Mouse (Mus musculus) kidney, adult 8-10 months (tissue): Measurements from ENCODE around the gene Gm49450.
"Not testable (repeated sequence)": the region's sequence is repeated elsewhere in the genome, so short reads cannot be mapped to it uniquely, and the experiment has no call there.

ENCODE experiments used
- DNase-seq, 2 experiments: peaks; one replicate each; pipeline ENCODE4 v3.0.0; 2022

Gene Gm49450

DNA sequence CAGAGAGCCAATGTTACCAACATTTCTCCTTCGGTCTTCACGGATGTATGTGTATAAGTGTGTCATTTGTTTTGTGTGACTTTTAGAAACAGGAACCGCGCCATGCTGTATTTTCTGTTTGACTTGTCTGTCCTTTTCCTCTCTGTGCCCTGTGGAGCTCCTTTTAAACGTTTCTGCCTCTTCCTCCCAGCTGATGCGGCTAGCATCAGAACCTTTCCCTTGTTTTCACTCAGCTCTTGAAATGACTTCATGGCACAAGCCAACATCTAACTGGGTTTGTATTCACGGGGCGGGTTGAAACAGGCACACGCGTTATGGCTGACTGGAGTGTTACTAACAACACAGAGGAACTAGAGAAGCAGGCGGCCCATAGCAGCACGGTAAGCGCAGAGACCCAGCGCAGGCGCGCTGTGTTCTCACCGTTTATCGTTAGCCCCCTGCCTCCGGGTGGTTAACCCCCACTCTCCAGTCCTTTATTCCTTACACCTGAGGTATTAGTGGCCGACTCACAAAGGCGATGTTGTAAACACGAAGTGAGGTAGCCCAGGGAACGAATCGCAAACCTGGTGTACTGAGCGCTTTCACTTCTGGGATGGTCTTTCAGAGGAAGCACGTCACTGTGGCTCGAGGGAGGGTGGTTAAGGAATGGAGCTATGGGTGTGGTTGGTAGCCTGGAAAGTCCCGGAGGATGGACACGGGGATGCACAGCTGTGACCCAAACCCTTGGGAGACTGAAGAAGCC, 32.1 kb upstream of the Gm49450 start:
- DNase-seq = peak; percentile 76 to 81

GRCm38 (mm10) chr15:98984681-98985080, 31.3 kb upstream of the Gm49450 start:
- no peak for DNase-seq

DNA sequence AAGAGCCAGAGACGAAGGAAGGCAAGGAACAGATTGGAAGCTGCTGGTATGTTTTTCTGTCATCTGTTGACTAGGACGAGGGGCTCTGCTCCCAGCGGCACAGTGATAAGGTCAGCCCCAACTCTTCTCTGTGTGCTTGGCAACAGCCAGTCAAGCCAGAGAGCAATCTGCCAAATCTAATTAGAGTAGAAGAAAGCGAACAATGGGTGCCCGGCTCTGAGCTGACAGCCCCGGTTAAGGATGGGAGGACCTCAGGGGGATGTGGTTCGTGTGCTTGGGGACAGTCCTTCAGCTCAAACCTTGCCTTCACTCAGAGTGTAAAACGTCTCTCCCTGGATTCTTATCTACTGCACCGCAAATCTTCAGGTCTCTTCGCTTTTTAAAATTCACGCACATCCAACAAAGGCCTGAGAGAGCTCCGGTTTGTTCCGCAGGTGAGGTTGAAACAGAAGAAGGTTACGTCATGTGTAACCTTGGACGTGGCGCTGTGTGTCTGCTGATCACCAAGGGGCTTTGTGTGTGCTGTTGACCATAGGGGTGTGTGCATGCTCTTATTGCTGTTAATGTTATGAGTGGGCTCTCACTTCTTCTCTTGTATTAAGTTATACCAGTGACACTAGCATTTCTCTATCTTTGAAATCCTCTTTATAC, 30.2 kb upstream of the Gm49450 start:
- DNase-seq = no peak

DNA sequence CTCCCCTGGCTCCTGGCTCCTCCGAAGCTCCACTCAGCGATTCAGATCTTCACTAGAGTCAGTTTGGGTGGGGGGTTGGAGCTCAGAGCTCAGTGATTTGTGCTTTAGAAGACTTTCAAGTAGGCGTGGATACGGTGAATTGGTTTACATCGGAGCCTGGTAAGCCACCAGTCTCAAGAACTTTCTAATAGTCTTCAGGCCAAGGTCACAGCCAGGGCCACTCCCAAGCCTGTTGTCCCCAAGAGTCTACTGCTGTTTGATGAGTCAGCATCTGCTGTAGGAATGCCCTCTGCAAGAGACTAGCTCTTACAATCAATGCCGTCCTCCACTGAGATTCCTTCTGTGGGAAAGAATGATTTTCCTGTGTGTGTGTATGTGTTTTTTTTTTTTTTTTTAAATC, 28.7 kb upstream of the Gm49450 start:
- no peak for DNase-seq

DNA sequence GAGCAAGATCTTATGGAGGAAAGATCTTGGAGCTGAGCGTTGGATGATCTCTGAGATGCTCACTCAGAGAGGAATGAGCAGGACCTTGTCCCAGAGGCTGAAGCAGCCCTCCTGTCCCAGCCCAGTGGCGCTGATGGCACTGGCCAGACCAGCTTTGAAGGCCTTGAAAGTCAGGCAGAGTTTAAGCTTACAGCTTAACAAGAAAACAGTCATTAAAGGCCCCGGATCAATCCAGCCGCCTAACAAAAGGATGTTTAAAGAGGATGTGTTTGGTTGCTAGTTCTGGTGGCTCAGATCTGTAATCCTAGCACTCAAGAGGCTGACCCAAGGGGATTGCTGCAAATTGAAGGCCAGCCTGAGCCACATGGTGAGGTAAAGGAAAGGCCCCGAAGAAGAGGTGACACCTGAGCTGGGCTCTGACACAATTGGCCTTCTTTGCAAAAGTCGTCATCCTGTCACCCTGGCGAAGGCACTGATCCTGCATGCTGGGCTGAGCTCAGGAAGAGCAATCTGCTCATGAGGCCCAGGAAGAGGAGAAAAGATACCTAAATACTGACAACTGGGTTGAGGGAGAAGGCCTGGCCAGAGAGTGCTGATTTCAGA, 26.8 kb upstream of the Gm49450 start:
- no peak for DNase-seq

- no peak for DNase-seq
Observed at GRCm38 (mm10) chr15:98978409-98979172, 25.2 kb upstream of the Gm49450 start.

DNA sequence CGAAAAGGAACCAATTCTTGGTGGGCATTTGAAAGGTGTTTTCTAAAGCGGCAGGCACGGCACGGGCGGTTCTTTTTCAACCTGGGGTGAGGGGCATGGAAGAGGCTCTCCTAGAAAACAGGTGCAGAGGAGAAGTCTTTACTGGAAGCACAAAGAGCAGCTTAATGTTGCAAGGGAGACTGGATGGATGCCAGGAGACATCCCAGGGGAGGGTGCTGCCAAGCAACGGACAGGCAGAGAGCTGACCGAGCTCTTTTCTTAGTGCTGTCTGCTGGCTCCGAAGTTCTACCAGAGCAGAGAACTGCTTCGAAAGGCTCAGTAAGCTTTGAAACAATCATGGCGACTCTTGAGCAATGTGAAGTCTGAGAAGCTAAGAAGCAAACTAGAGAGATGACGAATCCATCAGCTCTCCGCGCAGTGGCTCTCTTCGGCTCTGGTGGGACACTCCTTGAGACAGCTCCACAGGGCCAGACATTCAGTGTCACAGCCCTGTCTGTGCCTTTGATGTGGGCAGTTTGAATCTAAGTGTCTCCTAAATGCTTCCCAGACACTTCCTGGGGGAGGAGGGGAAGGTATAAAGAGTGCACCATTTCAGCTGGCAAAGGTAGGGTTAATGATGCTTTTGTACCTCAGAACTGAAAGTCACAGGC, 24.5 kb upstream of the Gm49450 start:
- DNase-seq = peak; percentile 85 to 90

GRCm38 (mm10) chr15:98976763-98977758, 23.7 kb upstream of the Gm49450 start:
- DNase-seq = no peak

GRCm38 (mm10) chr15:98973015-98973614, 19.8 kb upstream of the Gm49450 start:
- peak; percentile 39 to 56 for DNase-seq

DNA sequence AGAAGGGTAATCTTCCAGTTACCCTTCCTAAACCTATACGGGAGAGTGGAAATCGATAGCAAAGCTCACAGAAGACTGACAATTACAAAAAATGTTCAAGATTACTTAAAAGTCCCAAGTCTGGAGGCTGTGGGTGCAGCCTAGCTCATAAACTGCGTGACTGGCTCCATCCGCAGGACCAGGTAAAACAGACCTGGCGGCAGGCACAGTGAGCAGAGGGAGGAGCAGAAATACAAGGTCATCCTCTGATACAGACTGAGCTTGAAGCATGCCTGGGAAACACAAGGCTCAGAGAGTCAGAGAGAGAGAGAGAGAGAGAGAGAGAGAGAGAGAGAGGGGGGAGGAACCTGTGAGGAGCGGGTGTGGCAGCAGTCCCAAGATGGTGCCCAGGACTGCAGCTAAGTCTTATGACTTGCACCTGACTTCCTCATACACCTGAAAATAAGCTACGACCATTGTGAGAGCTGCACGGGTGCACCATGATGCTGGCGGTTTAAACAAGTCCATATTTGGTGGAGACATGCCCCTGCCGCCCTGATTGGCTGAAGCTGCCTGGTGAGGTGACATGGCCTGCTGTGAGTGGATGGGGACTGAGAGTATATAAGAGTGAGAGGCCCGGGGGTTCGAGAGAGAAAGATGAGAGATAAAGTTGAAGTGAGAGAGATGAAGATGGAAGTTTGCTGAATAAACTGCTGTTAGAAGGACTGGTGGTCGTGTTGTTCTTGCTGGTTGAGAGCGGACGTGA, 18.4 kb upstream of the Gm49450 start:
- not testable (repeated sequence) for DNase-seq

DNA sequence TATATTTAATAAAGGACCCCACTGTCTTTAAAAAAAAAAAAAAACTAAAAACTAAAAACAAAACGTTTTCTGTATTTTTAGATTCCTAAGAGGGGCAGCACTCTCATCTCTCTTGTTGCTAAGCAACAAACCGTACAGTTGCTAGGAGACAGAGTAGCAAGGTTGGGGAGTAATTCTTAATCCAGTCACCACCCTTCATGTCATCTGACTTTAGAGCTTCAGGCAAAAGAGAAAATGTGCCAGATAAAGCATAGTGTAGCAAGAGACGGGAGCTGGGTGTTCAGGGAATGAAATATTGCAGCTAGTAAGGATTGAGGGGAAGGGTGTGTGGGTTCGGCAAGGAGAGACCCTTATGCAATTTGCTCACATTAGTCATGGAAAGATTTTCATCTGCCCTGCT, 17.8 kb upstream of the Gm49450 start:
- DNase-seq = no peak

GRCm38 (mm10) chr15:98969372-98970101, 16.2 kb upstream of the Gm49450 start:
- DNase-seq = no peak

GRCm38 (mm10) chr15:98968701-98969371, 15.5 kb upstream of the Gm49450 start:
- no peak for DNase-seq

GRCm38 (mm10) chr15:98959531-98959930, 6.2 kb upstream of the Gm49450 start:
- DNase-seq = no peak

GRCm38 (mm10) chr15:98958901-98959420, 5.6 kb upstream of the Gm49450 start:
- no peak for DNase-seq

DNA sequence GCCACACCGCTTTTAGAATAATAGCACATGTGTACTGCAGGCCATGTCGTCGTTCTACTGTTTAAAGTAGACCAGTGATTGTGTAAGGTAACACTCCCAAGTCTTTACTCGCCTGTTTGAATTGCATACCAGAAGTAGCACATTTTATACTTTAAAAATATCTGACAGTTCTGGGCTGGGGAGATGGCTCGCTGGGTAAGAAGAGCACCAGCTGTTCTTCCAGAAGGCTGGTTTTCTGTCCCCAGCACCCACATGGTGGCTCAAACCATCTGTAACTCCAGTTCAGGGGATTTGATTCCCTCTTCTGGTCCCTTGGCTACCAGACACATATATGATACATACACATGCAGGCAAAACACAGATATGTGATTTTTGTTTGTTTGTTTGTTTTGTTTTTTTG, 4.1 kb upstream of the Gm49450 start:
- DNase-seq = no peak

DNA sequence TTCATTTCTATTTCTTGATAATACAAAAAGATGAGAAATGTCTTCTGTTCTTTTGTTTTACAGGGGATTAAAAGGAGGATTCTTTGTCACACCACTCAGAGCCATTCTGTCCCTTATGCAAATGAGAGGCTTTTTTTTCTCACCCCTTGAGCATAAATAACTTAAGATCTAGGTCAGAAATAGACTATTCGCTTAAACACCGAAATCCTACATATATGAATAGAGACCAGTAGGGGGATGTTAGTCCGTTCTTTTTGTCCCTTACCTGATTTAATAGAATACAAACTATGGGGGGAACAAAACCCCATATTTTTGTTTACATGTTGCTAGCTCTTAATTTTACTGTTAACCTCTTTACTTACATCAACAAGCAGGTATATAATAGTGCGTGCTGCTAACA, 2.6 kb upstream of the Gm49450 start:
- no peak for DNase-seq

- no peak for DNase-seq
Observed at GRCm38 (mm10) chr15:98955324-98955723, 2.0 kb upstream of the Gm49450 start.
